Mouse (Mus musculus): ENCODE results near the gene Apba2. TPM values are rescaled to one million over a fixed set of nuclear protein-coding genes. Genes with fewer than 3 reads are reported as not detected.

The Apba2 gene
- polyA plus RNA-seq, 1 experiment from 2014 or later = 3.2 TPM

DNA sequence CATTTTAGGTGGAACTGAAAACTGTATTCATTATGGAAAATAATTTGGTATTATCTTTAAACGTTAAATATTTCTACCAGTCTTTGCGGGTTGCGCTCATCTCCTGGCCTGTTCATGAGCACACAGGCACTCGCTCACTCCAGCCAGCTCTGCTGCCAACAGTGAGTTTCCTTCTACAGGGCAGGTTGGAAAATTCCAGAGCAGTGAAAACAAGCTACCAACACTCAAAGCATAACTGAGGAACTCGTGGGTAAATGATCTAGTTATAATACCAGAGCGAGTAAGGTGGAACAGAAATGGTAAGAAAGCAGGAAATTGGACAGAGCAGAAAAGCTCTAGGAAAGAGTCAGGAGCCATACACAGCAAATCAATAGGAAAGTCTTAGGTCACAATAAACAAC lies 294.0 kb downstream of the Apba2 start:
- no peaks in the 10 kb centered on the region for H3K36me3 ChIP-seq (ENCODE audit: insufficient read depth, low read length)
- H3K4me2 ChIP-seq (replicated peaks; ENCODE audit: low read depth, low read length) = no peak overlapping the region
- no peak overlapping the region for H3K4me3 ChIP-seq (ENCODE audit: low read length)
- H3K27ac ChIP-seq (ENCODE audit: low read length) = no peak overlapping the region
- 85% methylated on average over 6 of the region's 6 CpGs for WGBS
- H3K9me3 ChIP-seq (ENCODE audit: low read length) = no peaks in the 10 kb centered on the region
- H3K4me1 ChIP-seq (ENCODE audit: insufficient read depth, low read length) = no peaks in the 10 kb centered on the region
- no peak for ATAC-seq (ENCODE audit: low FRiP score, low TSS enrichment)
- no peaks in the 10 kb centered on the region for H3K27me3 ChIP-seq (ENCODE audit: insufficient read depth, low read length)
- H3K9ac ChIP-seq (replicated peaks; ENCODE audit: low read length) = no peak overlapping the region

Other genes with a start within 250 kb of the Apba2 start
- 10.0 and 10.2 TPM in 2 replicates for gene Mtmr10, start 214.1 kb upstream of the Apba2 start, polyA plus RNA-seq (2015; fragmentation: Nextera tagmentation; extraction: Ambion mirVana)
- gene Fan1, start 127.6 kb upstream of the Apba2 start, polyA plus RNA-seq (2015; fragmentation: Nextera tagmentation; extraction: Ambion mirVana) = 6.1 and 6.8 TPM in 2 replicates
- gene Mphosph10, start 109.4 kb upstream of the Apba2 start, polyA plus RNA-seq (2015; fragmentation: Nextera tagmentation; extraction: Ambion mirVana) = 37.9 and 40.0 TPM in 2 replicates
- 95.4 and 100 TPM in 2 replicates for gene Mcee, start 109.1 kb upstream of the Apba2 start, polyA plus RNA-seq (2015; fragmentation: Nextera tagmentation; extraction: Ambion mirVana)

All from kidney, embryonic 16.5 days (tissue).